Mouse (Mus musculus) gastrocnemius, postnatal 25 days (tissue): ENCODE data around the gene Cisd1. TPM values are rescaled to one million over a fixed set of nuclear protein-coding genes. Genes with fewer than 3 reads are reported as not detected.

Experiments
- DNase-seq: peaks from one replicate; pipeline ENCODE4 v3.0.0; 2022
- total RNA-seq, 2 experiments: library from RNA; stranded (reverse); gene quantifications; 1 replicate in 1 of 2; 2 replicates in 1 of 2; pipeline ENCODE4 v1.2.3; 2021

Cisd1 gene
- total RNA-seq, 2 experiments from 2014 or later: 192 to 199 TPM

DNA sequence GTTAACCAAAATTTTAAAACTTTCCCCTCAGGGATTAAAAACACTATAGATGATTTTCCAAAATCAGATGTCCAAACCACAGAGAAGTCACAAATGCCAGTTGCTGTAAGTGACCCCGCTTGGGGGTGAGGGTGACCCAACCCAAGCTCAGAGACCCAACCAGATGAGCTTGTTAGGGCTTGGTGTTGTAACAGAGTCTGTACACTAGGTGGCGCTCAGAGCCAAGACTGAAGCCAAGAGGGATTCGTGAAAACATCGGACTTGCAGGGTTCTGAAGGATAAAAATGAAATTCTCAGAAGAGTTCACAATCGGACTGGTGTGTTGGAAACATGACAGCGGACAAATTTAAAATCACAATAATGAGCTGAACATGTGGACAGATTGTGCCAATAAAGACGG, 18.0 kb downstream of the Cisd1 start:
- peak; percentile 29 for DNase-seq

GRCm38 (mm10) chr10:71326123-71326522, 18.6 kb downstream of the Cisd1 start:
- no peak for DNase-seq

DNA sequence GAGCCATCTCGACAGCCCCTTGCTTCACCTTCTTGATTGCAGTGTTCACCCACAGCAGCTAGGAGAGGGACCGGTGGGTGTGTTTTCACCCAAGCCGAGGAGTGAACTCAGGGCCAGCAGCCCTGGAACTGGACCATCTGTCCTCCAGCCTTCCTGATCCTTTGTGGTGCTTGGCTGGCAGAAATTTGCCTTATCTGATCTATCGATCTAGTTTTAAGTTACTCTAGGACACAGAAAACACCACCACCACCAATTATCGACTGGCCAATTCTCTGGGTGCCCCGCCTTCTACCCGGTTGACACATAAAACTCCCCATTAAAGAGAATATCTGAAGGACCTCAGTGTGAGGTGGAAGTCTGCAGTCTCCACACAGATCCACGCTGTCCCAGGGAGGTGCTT, 21.1 kb downstream of the Cisd1 start:
- no peak for DNase-seq

- DNase-seq: no peak
Measured at GRCm38 (mm10) chr10:71316497-71316896, 28.3 kb downstream of the Cisd1 start.

- DNase-seq: no peak
Measured at GRCm38 (mm10) chr10:71316056-71316455, 28.7 kb downstream of the Cisd1 start.

- no peak for DNase-seq
Measured at GRCm38 (mm10) chr10:71314596-71314995, 30.2 kb downstream of the Cisd1 start.

DNA sequence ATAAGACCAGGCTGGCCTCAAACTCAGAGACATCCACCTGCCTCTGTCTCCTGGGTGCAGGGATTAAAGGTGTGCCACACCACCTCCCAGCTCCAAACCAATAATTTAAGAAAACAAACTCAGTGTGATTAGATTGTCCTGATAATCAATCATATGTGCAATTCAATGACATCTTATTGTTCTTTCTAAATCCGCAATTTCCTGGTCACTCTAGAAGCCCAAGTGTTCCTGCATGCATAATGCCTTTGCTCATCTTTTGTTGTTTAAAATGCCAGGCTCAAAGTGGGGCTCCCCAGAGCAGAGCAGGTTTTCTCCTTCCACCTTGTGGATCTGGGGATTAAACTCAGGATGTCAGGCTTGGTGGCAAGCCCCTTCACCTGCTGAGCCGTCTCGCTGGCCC, 34.5 kb downstream of the Cisd1 start:
- DNase-seq: no peak

DNA sequence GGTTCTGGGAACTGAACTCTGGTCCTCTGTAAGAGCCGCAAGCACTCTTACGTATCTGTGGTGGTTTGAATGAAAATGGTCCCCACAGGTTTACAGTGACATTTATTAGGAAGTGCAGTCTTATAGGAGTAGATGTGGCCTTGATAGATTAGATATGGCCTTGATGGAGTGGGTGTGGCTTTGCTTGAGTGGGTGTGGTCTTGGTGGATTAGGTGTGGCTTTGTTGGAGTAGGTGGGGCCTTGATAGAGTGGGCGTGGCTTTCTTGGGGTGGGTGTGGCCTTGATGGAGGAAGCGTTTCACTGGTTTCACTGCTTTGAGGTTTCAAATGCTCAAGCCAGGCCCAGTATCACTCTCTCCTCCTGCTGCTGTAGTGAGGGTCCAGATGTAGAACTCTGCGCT, 36.6 kb downstream of the Cisd1 start:
- no peak for DNase-seq

- DNase-seq: no peak
Measured at GRCm38 (mm10) chr10:71306759-71307158, 38.0 kb downstream of the Cisd1 start.

DNA sequence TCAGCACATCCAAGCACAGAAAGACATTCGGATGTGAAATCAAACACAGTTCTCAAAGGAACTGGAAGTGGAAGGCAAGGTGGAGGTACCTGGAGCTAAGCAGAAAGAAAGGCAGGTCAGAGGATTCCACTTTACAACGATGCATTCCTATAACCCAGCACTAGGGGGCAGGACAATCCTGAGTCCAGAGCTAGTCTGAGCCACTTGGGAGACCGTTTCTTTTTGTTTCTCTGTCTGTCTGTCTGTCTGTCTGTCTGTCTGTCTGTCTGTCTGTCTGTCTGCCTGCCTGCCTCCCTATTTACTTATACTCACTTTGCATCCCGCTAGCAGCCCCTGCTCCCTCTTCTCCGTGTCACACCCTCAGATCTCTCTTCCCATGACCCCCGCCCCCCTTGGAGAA, 38.6 kb downstream of the Cisd1 start:
- DNase-seq: no peak

DNA sequence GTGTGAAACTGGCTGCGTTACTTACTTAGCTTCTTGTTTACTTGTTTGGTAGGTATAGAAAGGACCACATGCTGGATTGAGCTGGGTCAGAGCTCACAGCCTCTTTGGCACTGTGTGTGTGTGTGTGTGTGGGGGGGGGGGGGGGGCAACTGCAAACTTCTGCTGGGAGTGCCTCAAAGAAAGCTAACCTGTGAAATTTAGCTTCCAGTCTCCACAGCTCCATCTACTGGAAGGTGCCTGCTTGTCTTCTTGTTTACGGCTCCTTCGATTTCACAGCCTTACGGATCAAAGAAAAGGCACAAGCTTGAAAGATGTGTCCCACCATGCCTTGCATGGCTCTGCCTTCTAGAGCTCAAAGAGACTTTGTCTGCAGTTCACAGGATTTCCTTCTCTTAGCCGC, 42.3 kb downstream of the Cisd1 start:
- no peak for DNase-seq

DNA sequence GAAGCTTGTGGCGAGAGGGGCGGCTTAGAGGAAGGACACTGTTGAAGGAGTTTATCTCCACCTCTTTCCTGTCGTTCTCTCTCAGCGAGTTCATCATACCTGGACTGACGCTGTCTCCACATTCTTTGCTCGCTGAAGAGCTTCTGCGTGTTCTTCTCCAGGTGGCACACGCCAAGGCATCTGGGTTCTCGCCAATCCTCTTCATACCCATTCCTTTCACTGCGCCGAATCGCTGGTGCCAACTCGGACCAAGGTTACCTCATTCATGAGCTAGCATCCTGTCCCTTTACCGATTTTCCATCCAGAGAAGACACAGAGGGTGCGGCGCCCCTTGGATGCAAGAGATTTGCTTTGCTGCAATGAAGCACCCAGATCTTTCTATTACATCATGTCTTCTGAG, 44.6 kb downstream of the Cisd1 start:
- no peak for DNase-seq

DNA sequence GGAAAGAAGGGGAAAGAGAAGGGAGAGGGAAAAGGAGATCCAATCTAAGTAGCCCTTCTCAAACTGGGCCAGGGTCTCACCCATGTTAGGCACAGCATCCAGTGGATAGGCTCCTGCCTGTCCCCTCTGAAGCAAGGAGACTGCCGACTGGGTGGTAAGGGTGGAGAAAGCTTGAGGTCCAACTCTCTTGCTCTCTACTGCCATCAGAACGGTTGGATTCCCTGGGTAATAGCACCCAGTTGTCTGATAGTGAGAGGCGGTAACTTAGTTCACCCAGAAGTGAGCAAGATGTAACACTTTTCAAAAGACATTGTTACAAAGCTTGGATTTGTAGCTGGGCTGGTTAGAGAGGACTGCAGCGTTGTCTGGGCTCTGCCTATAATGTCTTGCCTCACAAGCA, 51.5 kb downstream of the Cisd1 start:
- no peak for DNase-seq

GRCm38 (mm10) chr10:71292254-71292653, 52.5 kb downstream of the Cisd1 start:
- DNase-seq: peak; percentile 44

DNA sequence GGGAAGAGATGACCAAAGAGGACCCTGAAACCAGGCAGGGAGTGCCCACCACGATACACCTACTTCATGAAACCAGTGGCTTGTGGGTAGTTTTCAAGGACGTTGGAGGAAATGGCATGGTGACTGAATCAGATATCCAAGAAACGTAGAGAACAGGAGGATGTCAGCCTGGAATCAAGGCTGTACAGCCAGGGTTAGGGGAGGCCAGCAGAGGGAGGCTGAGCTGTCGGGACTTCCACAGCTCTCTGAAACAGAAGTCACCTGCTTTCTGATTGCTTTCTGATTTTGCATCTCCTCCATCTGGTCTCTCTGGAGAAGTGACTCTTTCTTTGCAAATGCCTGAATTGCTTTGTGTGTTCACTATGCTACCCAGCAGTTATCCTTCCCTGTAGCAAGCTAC, 53.0 kb downstream of the Cisd1 start:
- DNase-seq: no peak

DNA sequence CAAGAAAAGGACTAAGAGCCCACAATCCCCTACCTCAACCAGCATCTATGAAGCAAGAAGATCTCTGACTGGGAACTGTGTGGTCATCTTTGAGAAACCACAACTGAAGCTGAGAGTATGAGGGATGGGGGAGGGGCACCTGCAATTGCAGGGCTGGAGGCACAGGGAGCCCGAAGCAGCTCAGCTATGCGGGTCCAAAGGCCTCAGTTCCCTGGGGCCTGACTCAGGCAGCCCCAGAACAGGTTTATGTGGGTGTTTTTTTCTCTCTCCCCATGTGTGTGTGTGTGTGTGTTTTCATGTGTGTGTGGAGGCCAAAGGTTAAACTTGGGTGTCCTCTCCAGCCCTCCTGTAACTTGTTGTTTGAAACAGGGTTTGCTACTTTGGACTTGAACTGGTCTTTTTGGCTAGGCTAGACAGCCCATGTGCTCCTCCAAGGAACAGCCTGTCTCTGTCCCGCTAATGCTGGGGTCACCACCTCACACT, 53.5 kb downstream of the Cisd1 start:
- no peak for DNase-seq

DNA sequence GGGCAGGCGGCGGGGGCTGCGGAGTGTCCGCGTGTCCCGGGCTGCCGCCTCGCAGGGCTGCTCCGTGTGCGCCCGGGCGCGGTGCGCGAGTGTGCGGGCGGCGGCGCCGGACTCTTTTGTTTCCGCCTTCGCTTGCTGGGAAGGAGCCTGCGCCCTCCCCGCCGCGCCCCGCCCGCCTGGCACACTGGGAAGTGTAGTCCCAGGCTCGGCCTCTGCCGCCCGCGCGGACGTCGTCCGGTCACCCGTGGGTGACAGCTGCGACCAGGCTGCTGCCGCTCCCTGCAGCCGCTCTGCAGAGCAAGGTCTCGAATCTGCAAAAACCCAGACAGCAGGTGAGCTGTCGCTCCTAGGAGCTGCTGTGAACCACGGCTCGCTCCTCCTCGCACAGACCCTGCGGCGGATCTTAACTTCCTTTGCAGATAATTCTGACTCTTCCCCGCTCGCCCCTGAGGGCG, 59.6 kb downstream of the Cisd1 start, which contains the start of gene Ube2d1:
Gene Ube2d1, minus strand, starts transcription at position 137 of the 455 bp plus-strand sequence.
- DNase-seq: peak; percentile 89

GRCm38 (mm10) chr10:71284511-71285125, 60.1 kb downstream of the Cisd1 start:
- peak; percentile 69 for DNase-seq

DNA sequence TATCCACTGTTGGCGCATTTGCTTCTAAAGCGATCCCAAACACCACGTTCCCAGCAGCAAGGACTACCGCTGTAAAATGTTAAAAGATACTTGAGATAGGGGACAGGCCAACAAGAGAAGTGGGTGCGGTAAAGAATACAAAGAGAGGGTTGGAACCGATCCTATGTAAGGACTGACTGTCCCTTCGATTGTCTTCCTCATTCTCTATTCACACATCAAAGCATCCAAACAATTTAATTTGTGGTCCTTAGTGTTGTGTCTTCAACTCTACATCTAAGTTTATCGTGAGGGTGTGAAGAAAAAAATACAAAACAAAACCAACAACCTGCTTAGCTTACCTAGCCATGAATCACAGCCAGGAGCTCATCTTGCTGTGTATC, 60.6 kb downstream of the Cisd1 start:
- no peak for DNase-seq

Other genes starting within 250 kb of the Cisd1 start
- gene Bicc1, start 185.3 kb downstream of the Cisd1 start, total RNA-seq: 1 to 10 TPM; 9.4 TPM
- 10 to 100 TPM; 50.1 to 50.8 TPM for gene Tfam, start 106.7 kb downstream of the Cisd1 start, total RNA-seq
- gene Ube2d1, start 59.7 kb downstream of the Cisd1 start, total RNA-seq: 100 to 1,000 TPM; 144 to 173 TPM
- gene Ipmk, start 2.8 kb upstream of the Cisd1 start, total RNA-seq: 10 to 100 TPM; 16.2 to 17.6 TPM